In the genomic region with DNA sequence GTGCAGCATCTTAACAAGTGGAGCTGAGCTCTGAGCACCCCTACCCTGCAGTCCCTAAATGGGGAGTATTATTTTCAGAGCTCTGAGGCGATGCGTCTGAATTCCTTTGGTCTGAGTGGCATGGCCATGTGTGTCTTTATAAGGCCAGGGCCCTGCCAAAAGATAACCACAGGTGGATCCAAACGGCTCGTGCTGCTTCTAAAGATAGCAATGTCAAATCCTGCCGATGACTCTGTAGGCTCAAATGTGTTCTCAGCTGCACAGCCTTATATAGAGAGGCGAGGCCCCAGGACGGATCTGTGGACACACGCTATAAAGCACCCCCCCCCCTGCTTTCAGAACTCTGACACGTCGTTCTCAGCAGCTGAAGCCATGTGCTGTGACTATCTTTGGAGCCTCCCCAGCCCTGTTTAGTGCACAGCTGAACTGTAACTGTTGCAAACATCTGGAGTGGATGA, we compare ENCODE assay signal across 19 mouse cellular contexts.
A peak's percentile ranks its signal among the peaks of the same experiment; 100 is the strongest.
DNase-seq lines count a peak whose midpoint lies in the region; ATAC-seq and TF ChIP-seq lines count a peak whose summit lies in the region.
"Had no signal": no experiment of that assay in that cellular context is flagged by ENCODE, and none has a peak within 500 bp of the region (broad histone marks: within the 10 kb centered on the region; RNA-seq: fewer than 3 reads in every experiment).

No protein-coding gene starts in this region.

- TF ChIP-seq POLR2A in heart, adult 2 months (IDR thresholded peaks at IDR 0.05; ENCODE audit: insufficient read depth, low read depth, low read length), result no peak
- no peak for TF ChIP-seq POLR2A in myocyte (IDR thresholded peaks at IDR 0.05; ENCODE audit: insufficient read length, low read depth)

- WGBS in limb, embryonic 13.5 days, result 65% methylated on average over 10 of the region's 10 CpGs
- 86% methylated on average over 10 of the region's 10 CpGs for WGBS in limb, embryonic 10.5 days
- WGBS in heart, adult 2 months, result 33% methylated on average over 10 of the region's 10 CpGs
- WGBS in heart, embryonic 15.5 days, result 26% methylated on average over 10 of the region's 10 CpGs

- 0 out of 2 replicates have a peak, but pooled peaks cover 6% of the 10 kb centered on the region for H3K9me3 ChIP-seq in limb, embryonic 13.5 days
- H3K9me3 ChIP-seq in limb, embryonic 10.5 days (replicated peaks), result no peaks in the 10 kb centered on the region
- H3K9me3 ChIP-seq in heart, embryonic 15.5 days (replicated peaks), result no peaks in the 10 kb centered on the region

- H3K4me3 ChIP-seq in limb, embryonic 13.5 days, result no peak overlapping the region
- no peak overlapping the region for H3K4me3 ChIP-seq in limb, embryonic 10.5 days
- H3K4me3 ChIP-seq in heart, adult 2 months, result no peak overlapping the region
- peak overlapping the region; percentile 48 for H3K4me3 ChIP-seq in heart, embryonic 15.5 days
- H3K4me3 ChIP-seq in myocyte, result no peak overlapping the region
- H3K4me3 ChIP-seq: liver, embryonic 12.5 days; megakaryocyte, embryonic 14.5 days had no signal

- H3K9ac ChIP-seq in limb, embryonic 13.5 days, result no peak overlapping the region
- H3K9ac ChIP-seq in heart, adult 2 months (ENCODE audit: low read depth, low read length), result peak overlapping the region; percentile 22; the same call in 1 of the 2 replicates
- peak overlapping the region; percentile 61; the same call in 1 of the 2 replicates for H3K9ac ChIP-seq in heart, embryonic 15.5 days
- H3K9ac ChIP-seq: liver, embryonic 12.5 days had no signal

- H3K36me3 ChIP-seq in limb, embryonic 13.5 days, result no peaks in the 10 kb centered on the region
- H3K36me3 ChIP-seq in limb, embryonic 10.5 days, result no peaks in the 10 kb centered on the region
- H3K36me3 ChIP-seq in heart, adult 2 months (ENCODE audit: control insufficient read depth, insufficient read depth, low read length), result no peaks in the 10 kb centered on the region
- no peaks in the 10 kb centered on the region for H3K36me3 ChIP-seq in heart, embryonic 15.5 days
- no peaks in the 10 kb centered on the region for H3K36me3 ChIP-seq in myocyte (ENCODE audit: control insufficient read depth, insufficient read depth)
- H3K36me3 ChIP-seq: liver, embryonic 12.5 days had no signal

- TF ChIP-seq EP300 in heart, adult 2 months (IDR thresholded peaks at IDR 0.05; ENCODE audit: insufficient read depth, low read depth, low read length), result 0 out of 2 replicates have a peak, but pooled peaks have one; percentile 46

- no peaks in the 10 kb centered on the region for H3K79me2 ChIP-seq in heart, adult 2 months (replicated peaks; ENCODE audit: control insufficient read depth, insufficient read depth, low read length)
- H3K79me2 ChIP-seq in myocyte (ENCODE audit: control insufficient read depth, insufficient read depth), result no peaks in the 10 kb centered on the region

- peaks cover 3% of the 10 kb centered on the region; the same call in 1 of the 2 replicates for H3K4me1 ChIP-seq in limb, embryonic 13.5 days
- H3K4me1 ChIP-seq in limb, embryonic 10.5 days, result peaks cover 15% of the 10 kb centered on the region
- H3K4me1 ChIP-seq in heart, adult 2 months (ENCODE audit: control insufficient read depth, insufficient read depth, low read length), result peaks cover 7% of the 10 kb centered on the region
- H3K4me1 ChIP-seq in heart, embryonic 15.5 days (replicated peaks), result peaks cover 46% of the 10 kb centered on the region

- no peak overlapping the region for H3K4me2 ChIP-seq in limb, embryonic 13.5 days (replicated peaks)
- peak overlapping the region; percentile 77 for H3K4me2 ChIP-seq in heart, embryonic 15.5 days
- peak overlapping the region; percentile 67 for H3K4me2 ChIP-seq in myocyte (ENCODE audit: low read depth)
- H3K4me2 ChIP-seq: liver, embryonic 12.5 days had no signal

- H3K27me3 ChIP-seq in limb, embryonic 13.5 days, result no peaks in the 10 kb centered on the region
- H3K27me3 ChIP-seq in limb, embryonic 10.5 days (ENCODE audit: low read depth, poor library complexity, severe bottlenecking), result no peaks in the 10 kb centered on the region
- H3K27me3 ChIP-seq in heart, adult 2 months (ENCODE audit: control insufficient read depth, insufficient read depth, low read length), result no peaks in the 10 kb centered on the region
- no peaks in the 10 kb centered on the region for H3K27me3 ChIP-seq in heart, embryonic 15.5 days
- no peaks in the 10 kb centered on the region for H3K27me3 ChIP-seq in myocyte (ENCODE audit: control insufficient read depth, insufficient read depth, insufficient read length)

- no peak overlapping the region for H3K27ac ChIP-seq in limb, embryonic 13.5 days
- no peak overlapping the region for H3K27ac ChIP-seq in limb, embryonic 10.5 days
- H3K27ac ChIP-seq in heart, adult 2 months, result peak overlapping the region; percentile 71
- peak overlapping the region; percentile 99 for H3K27ac ChIP-seq in heart, embryonic 15.5 days
- H3K27ac ChIP-seq: liver, embryonic 12.5 days had no signal

- DNase-seq in limb, embryonic 10.5 days (ENCODE audit: low spot score), result no peak
- peak in 1 of 2 experiments; percentile 52 for DNase-seq in heart, adult 2 months
- DNase-seq in frontal cortex, postnatal 25 days (ENCODE audit: low spot score in 2 of 2), result no peak
- DNase-seq in left cerebral cortex, adult 8-10 months (ENCODE audit: low spot score in 2 of 2), result no peak
- DNase-seq: adrenal gland, adult 2 months; cerebellum, adult 11 months; cerebellum, postnatal 36 days; kidney, adult 2 months; kidney, postnatal 25 days; layer of hippocampus, adult 9-11 months; right cerebral cortex, postnatal 25 days; thymus, postnatal 14 days had no signal

- peak; percentile 72 for ATAC-seq in limb, embryonic 13.5 days (ENCODE audit: low FRiP score, low read depth)
- ATAC-seq in heart, embryonic 15.5 days (replicated peaks; ENCODE audit: insufficient number of reproducible peaks, insufficient read depth, low FRiP score, low read depth), result peak; percentile 85
- ATAC-seq: forebrain, embryonic 16.5 days; liver, embryonic 12.5 days; lung, postnatal 0 days had no signal

- intact Hi-C loops in heart, adult 2 months (cut with DNase I), result no loop called here

- no peak for TF ChIP-seq CTCF in heart, adult 2 months (IDR thresholded peaks at IDR 0.05)

- no peak overlapping the region for H3ac ChIP-seq in myocyte (ENCODE audit: control insufficient read depth, insufficient read length)

TF ChIP-seq in myocyte, 11 proteins besides CTCF, POLR2A, EP300 and RAD21:
- TF ChIP-seq TCF12 (IDR thresholded peaks at IDR 0.05; ENCODE audit: insufficient read depth, poor library complexity, severe bottlenecking) (peak; percentile 46), MAX (IDR thresholded peaks at IDR 0.05; ENCODE audit: low read depth) (no peak), MYOG (IDR thresholded peaks at IDR 0.05; ENCODE audit: control insufficient read depth in 1 of 3, insufficient read depth in 1 of 3, insufficient read length in 2 of 3, low read depth in 2 of 3) (peak; percentile 56 to 87 (median 78)), USF1 (IDR thresholded peaks at IDR 0.05; ENCODE audit: low read depth) (no peak), POLR2AphosphoS2 (IDR thresholded peaks at IDR 0.05; ENCODE audit: insufficient read length, low read depth) (no peak), E2F4 (IDR thresholded peaks at IDR 0.05; ENCODE audit: insufficient read depth) (no peak), REST (IDR thresholded peaks at IDR 0.05; ENCODE audit: insufficient read depth, insufficient read length) (no peak), SRF (IDR thresholded peaks at IDR 0.05; ENCODE audit: control insufficient read depth, insufficient read length, low read depth) (peak; percentile 87), CEBPB (IDR thresholded peaks at IDR 0.05; ENCODE audit: insufficient read depth, poor library complexity, severe bottlenecking) (no peak), TCF3 (IDR thresholded peaks at IDR 0.05; ENCODE audit: insufficient read length, low read depth) (no peak), MYOD1 (IDR thresholded peaks at IDR 0.05; ENCODE audit: control insufficient read depth in 1 of 3, insufficient read length in 2 of 3, low read depth in 2 of 3) (peak; percentile 78 to 91 (median 83))

Comparison
In these comparisons a context has a peak if more than half of its experiments do, and no peak if none do; other contexts are left out.
1. H3K27ac ChIP-seq: peak in heart, adult 2 months (single experiment) and heart, embryonic 15.5 days (single experiment); none in limb, embryonic 13.5 days (single experiment) and limb, embryonic 10.5 days (single experiment).